Mouse (Mus musculus) E14TG2a.4 (cell line): ENCODE data around the gene Gm9125.
"Not testable (repeated sequence)": the region's sequence is repeated elsewhere in the genome, so short reads cannot be mapped to it uniquely, and the experiment has no call there.

Source experiments
- H3K27me3 ChIP-seq: 2 replicates; pipeline ENCODE4 v1.6.1; 2014; ENCODE audit warnings: low read length, control low read depth; ENCODE audit not compliant: insufficient read depth
- H3K36me3 ChIP-seq: 2 replicates; pipeline ENCODE4 v1.6.1; 2014; ENCODE audit warnings: low read length, control low read depth; ENCODE audit not compliant: insufficient read depth
- H3K4me1 ChIP-seq: replicated peaks from 2 replicates; pipeline ENCODE4 v1.6.1; 2014; ENCODE audit warnings: low read depth, low read length, control low read depth
- H3K4me3 ChIP-seq: replicated peaks from 2 replicates; pipeline ENCODE4 v1.5.1; 2014; ENCODE audit warnings: mild to moderate bottlenecking, low read length
- H3K9me3 ChIP-seq: 2 replicates; pipeline ENCODE4 v1.6.1; 2014; ENCODE audit warnings: low read length, control low read depth

Gene Gm9125

GRCm38 (mm10) chr3:94054785-94055184, at the start of gene Gm9125:
TSS of gene Gm9125 (minus strand) at chr3:94054885.
- not testable (repeated sequence) for H3K4me3 ChIP-seq, H3K9me3 ChIP-seq, H3K4me1 ChIP-seq, H3K36me3 ChIP-seq, H3K27me3 ChIP-seq

- H3K4me1 ChIP-seq, H3K27me3 ChIP-seq, H3K9me3 ChIP-seq, H3K36me3 ChIP-seq, H3K4me3 ChIP-seq: not testable (repeated sequence)
Observed at GRCm38 (mm10) chr3:94072544-94072943, 17.9 kb upstream of the Gm9125 start, which contains the start of gene Gm10697. TSS of gene Gm10697 (minus strand) at chr3:94072644.

GRCm38 (mm10) chr3:94049566-94050121, 5.0 kb downstream of the Gm9125 start:
- H3K9me3 ChIP-seq, H3K36me3 ChIP-seq, H3K4me1 ChIP-seq, H3K4me3 ChIP-seq, H3K27me3 ChIP-seq: not testable (repeated sequence)

- H3K4me1 ChIP-seq, H3K27me3 ChIP-seq, H3K4me3 ChIP-seq, H3K9me3 ChIP-seq, H3K36me3 ChIP-seq: not testable (repeated sequence)
Observed at GRCm38 (mm10) chr3:94038241-94038640, 16.4 kb downstream of the Gm9125 start.

GRCm38 (mm10) chr3:94034400-94034799, 20.3 kb downstream of the Gm9125 start:
- not testable (repeated sequence) for H3K27me3 ChIP-seq, H3K4me3 ChIP-seq, H3K9me3 ChIP-seq, H3K4me1 ChIP-seq, H3K36me3 ChIP-seq
